Mouse (Mus musculus): ENCODE results near the gene Zkscan17.

Gene Zkscan17

DNA sequence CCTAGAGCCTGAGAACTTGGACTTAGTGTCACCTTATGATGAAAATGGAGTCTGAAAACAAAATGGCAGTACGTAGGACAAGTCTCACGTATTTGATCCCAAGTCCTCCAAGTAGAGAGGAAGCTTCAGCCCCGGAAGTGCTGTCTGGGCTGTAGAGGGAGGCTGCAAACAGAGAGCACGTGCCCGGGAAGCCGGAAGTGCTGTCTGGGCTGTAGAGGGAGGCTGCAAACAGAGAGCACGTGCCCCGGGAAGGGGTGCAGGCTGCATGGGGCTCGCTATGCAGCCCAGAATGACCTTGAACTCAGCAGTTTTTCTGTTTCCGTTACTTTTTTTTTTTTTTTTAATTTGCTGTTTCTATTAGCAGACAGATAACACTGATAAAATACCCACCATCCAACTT is 8.3 kb downstream of the Zkscan17 start:
- DNase-seq (ENCODE audit: low read depth, low spot score), result no peak

DNA sequence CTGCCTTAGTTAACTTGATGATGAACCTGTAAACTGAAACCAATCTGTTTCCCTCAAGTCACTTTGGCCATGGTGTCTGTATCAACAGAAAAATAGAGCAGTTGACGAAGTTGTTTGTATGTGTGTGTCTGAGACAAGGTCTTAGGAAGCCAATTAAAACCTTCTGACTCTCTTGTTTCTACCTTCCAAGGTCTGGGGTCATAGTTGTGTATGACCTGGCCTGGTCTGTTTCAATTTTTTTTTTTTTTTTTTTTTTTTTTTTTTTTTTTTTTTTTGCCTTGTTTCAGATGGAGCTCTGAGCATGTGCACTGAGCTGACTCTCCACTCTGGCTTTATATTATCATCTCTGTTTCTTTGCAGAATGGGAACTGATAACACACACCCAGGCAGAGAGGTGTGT is 9.1 kb downstream of the Zkscan17 start:
- DNase-seq (ENCODE audit: low read depth, low spot score), result no peak

DNA sequence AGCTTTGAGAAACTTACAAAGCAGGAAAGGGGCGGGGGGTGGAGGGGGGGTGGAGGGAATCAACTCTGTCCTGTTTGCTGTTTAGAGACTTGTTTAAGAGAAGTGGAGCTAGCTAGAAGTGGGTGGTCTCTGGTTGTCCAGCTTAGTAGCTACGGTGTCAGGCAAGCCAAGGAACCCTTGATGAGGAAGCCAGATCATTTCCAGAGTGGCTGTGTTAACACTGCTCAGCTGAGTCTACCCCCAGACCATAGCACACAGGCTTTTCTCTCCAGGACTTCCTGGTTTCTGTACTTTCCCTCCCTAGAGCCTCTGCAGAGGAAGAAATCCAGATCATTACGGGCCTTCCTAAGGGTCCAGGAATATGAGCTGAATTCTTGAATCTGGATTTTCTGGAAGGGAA is 11.8 kb downstream of the Zkscan17 start:
- no peak for DNase-seq (ENCODE audit: low read depth, low spot score)

DNA sequence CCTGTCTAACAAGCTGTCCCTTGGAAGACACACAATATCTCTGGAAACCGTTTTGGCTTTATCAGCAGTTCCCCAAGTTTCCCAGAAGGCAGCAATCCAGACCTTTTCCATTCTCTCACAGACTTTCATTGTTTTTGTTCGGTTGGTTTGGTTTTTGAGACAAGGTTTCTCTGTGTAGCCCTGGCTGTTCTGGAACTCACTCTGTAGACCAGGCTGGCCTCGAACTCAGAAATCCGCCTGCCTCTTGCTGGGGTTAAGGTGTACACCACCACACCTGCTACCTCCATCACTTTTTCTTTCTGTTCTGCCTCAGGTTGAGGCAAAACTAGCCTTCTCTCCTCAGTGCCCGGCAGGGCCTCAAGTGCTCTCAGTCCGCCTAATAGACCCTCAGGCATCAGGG is 12.2 kb downstream of the Zkscan17 start:
- no peak for DNase-seq (ENCODE audit: low read depth, low spot score)

DNA sequence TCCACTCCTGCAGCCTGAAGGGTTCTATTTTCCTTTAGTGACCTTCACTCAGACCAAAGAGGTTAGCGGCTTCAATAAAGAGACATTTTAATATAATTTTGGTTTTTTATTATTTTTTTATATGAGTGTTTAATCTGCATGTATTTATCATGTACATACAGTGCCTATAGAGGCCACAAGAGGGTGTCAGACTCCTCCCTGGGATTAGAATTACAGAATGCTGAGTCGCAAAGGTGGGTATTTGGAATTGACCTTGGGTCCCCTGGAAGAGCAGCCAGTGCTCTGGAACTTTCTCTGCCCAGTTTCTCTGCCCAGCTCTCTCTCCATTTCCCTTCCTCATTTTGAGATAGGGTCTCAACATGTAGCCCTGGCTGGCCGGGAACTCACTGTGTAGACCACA is 13.0 kb downstream of the Zkscan17 start:
- DNase-seq (ENCODE audit: low read depth, low spot score), result no peak

DNA sequence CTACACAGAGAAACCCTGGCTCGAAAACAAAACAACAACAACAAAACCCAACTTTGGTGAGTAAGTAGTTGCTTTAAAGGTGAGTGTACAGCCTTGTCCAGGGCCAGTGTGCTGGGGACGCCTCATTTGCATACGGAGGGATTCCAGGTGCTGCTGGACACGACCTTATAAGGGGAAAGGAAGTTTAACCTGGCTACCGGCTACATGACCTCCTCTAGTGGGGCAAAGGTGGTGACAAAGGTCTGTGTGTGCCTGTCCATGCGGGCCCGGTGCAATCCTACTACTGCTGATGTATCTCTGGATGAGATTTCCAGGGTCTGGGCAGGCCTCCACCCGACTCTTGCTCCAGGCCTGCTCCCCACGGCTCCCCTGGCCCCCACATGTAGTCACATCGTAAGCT is 13.8 kb downstream of the Zkscan17 start:
- no peak for DNase-seq (ENCODE audit: low read depth, low spot score)

DNA sequence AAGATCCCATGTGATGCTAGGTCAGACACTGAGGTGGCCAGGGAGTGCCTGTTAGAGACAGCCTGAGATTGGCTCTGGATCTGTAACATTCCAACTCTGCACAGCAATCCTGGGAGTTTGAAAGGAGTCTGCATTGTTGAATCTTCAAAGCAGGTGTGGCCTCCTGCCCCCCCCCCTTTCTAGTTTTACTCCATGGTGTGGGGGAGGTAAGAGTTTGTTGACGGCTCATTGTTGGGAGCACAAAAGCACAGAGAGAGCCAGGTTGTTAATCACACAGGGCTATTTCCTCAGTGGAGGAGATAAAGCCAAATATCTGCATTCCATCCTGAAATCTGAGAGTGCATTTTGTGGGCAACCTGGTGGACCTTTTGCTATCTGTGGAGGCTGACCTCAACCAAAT is 15.0 kb downstream of the Zkscan17 start:
- no peak for DNase-seq (ENCODE audit: low read depth, low spot score)

DNA sequence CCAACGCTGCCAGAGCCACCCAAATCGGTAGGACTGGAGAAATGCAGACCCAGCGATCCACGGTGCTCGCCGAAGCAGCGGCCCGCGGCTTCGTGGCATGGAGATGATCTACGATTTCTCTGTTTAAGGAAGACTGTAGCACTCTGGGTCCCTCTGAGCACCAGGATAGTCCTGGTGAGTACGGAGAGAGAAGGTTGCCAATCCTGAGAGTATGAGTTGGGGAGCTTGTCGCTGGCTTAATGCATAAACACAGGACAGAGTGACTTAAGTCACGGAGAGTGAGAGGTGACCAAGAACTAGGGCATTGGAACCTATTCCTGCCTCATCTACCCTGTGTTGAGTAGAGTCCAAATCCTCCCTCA is 19.9 kb downstream of the Zkscan17 start:
- DNase-seq (ENCODE audit: low read depth, low spot score), result no peak

DNA sequence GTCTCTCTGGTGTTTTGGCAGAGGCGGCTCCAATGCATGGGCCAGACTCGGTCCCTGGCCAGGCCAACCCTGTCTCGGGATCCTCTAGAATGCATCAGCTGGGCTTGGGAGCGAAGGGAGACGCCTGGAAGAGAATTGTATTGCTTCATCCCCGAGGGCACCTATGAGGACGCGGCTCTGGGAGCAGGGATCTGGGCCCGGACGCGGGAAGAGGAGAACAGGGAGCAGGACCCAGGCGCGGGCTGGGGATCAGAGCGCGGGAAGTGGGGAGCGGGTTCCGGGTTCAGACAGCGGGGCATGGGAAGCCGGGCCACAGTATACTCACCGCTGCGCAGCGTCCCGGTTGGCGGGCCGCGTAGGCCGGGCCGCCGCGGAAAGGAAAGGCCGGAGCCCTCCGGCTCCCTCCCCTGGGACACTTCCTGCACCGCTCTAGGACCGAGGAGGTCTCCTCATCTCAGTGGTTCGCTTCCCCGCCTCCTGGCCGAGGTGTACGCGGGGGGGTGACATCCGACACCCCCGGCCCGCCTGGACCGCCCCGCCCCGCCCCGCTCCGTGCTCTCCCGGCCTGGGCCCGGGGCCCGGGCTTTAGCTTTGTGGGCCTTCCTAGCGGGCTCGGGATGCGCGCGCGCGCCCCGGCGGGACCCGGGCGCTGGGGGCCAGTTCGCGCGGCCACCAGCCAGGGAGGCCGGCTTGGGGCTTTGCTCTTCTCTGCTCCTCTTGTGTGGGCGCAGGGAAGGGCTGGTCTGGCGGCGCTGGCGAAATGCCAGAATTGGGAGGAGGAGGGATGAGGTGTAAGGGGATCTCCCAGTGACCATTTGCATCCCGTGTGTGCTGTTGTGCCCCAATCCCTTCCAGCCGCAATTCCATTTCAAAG is 20.5 kb downstream of the Zkscan17 start:
- DNase-seq (ENCODE audit: low read depth, low spot score), result peak; percentile 76

DNA sequence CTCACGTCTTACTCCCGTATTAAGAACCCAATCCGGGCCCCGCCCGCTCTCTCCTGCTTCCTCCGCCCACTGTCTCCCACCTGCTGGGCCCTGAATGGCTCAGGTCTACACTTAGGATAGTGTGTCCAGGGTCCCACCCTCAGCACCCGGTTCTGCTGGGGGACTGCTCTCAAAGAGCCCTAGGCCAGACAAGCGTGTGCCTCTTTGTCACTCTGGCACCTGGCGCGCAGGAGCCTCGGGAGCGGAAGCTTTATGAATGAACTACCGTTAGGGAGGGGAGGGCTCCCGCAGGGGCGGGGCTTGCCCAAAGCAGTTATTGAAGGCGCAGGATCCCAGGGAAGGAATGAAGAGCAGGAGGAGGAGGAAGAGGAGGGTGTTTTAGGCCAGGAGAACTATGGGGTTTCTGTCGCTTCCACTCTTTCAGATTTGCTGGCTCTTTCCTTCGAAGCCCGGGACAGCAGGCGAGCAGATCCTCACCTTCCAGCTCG is 21.2 kb downstream of the Zkscan17 start:
- peak; percentile 27 for DNase-seq (ENCODE audit: low read depth, low spot score)

DNA sequence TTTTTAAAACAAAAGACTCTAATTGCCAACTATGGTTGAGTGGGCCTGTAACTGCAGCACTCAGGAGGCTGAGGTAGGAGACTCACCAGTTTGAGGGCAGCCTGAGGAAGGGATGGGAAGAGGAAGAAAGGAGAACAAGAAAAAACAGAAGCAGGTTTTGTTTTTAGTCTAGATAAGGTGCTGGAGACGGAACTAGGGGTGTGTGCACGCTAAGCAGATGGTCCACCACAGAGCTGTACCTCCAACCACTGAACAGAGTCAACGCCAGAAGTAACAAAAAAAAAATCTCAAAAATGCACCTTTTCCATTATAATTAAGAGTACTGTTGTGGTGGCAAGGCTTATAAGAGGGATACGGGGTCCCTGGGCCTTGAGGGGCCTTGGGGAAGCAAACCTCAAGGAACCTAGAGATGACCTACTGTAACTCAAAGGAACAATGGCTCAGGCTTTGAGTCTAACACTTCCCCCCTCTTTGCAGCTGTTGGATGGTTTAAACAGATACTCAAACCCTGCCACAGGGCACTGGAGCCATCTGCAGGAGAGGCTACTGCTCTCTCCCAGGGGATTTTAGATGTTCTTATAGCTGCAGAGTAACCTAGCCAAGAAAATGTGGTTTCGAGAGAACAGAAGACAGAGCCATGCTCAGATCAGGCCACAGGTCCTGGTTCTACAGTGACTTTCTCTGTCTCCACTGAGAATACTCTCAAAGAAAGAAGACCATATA is 24.4 kb downstream of the Zkscan17 start:
- DNase-seq (ENCODE audit: low read depth, low spot score), result no peak

DNA sequence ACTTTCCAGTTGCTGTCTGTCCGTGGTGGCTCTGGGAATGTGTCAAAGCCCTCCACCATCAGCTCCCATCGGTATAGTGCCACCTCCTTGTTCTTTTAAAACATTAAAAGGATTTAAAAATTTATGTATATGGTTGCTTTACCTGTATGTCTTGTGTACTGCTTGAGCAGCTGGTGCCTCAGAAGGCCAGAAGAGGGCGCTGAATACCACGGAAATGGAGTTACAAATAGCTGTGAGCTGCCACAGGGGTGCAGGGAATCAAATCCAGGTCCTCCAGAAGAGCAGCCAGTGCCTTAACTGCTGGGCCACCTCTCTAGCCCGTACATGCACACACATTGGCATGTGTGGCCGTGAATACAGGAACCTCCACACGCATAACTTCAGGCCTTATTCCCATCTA is 28.8 kb downstream of the Zkscan17 start:
- DNase-seq (ENCODE audit: low read depth, low spot score), result no peak

DNA sequence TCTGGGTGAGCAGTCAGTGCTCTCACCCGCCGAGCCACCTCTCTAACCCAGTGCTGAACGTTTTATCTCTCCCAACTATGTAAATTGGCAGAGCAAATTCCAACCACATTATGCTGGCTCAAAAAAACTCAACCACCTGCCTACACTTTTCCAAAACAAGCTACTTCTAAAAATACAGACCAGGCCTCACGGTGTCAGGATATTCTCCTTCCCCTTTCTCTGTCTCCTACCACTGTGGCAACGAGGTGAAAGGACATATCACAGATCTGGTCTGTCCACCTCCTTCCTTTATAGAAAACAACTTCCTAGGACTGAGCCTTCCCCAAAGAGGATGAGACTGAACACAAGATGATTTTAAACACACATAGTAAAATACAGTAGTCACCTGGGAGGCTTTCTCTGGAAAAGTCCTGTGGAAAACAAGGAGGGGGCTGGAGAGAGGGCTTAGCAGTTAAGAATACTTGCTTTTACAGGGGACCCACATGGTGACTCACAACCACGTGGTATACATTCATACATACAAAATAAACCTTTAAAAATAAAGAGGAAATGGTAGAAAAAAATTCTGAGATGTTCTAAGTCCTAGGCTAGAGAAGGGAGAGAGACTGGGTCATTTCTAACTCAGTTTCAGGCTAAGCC is 29.8 kb downstream of the Zkscan17 start:
- DNase-seq (ENCODE audit: low read depth, low spot score), result no peak

DNA sequence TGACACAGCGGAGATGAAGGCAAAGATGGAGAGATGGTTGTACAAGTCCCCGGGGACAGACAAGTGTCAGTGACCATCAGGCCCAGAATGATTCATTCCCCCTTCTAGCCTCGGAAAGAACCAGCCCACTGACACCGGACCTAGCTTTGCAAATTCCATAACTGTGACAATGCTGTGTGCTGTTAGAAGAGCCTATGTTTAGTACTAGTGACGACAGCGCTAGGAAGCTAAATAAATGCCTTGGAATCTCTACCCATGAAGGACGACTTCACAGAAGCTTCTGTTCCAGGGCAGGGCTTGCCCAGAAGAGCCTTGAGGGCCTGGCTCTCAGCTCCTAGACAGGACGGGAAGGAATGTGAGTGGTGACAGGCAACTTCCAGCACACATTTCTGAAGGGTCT is 40.3 kb downstream of the Zkscan17 start:
- DNase-seq (ENCODE audit: low read depth, low spot score), result no peak

DNA sequence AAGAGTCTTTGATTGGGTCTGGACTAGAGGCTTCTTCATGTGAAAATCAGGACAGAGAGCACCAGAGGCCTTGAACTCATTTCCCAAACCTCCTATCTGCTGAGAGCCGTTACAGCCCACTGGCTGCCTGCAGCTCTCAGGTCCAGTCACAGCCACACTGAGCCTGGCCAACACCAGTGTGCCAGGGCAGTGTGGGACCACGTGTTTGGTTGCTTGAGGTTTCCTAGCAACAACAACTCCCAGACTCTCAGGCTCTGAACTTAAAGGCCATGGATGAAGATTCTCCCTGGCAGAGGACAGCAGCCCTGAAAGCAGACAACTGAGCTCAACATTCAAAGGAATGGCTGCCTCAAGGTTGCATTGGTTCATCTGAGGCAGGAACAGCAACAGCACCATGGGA is 40.9 kb downstream of the Zkscan17 start:
- no peak for DNase-seq (ENCODE audit: low read depth, low spot score)

DNA sequence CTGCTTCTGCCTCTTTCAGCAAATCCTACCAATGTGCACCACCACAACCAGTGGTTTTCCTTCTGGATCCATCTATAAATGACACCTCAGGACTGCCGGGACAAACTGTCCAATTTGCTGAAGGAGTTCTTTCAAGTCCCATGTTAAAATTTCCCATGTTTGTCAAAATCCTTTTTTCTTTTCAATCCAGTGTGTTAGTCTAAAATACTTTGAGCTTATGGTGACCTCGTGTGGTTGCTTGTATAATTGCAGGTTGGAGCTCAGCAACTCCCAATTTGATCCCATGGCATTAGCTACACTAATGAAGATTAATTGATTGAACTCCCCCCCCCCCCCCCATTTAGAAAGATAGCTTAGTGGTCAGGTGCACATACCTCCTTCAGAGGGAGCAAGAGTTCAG is 43.3 kb downstream of the Zkscan17 start:
- DNase-seq (ENCODE audit: low read depth, low spot score), result peak; percentile 64

DNA sequence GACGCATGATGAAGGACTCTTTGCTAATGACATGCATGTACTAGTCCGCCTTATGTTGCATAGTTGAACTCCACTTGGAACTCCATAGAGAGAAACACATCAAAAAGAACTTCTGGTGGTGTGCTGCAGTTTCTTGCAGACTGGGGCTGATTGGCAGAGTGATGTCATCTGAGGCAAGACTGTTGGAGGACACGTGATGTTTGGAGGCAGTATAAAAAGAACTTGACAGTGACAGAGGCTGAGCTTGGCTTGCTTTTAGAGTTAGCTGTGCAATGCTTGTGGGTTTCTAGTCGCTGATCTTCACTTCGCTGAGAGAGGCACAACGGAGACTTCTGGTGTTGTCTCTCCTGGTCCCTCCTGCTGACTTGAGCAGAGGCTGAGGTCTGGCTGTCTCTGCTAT is 49.3 kb downstream of the Zkscan17 start:
- DNase-seq (ENCODE audit: low read depth, low spot score), result no peak

DNA sequence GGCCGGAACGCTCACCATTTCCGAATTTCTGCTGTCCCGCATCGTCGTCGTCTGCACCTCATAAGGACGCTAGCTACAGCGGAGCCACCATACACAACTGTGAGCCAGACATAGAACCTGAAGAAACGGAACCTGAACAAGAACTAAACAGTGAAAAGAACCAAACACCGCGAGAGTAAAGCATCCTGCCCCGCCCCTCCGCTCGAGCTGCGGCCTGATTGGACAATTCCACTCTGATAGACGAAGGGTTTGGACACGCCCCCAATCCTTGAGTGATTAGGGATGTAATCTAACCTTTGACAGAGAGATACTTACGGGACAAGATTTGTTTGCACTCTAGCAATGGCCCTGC is 54.2 kb downstream of the Zkscan17 start, which contains the start of gene Zfp867:
TSS of gene Zfp867 (minus strand) at position 149 of the 352 bp plus-strand sequence.
- peak; percentile 81 for DNase-seq (ENCODE audit: low read depth, low spot score)

DNA sequence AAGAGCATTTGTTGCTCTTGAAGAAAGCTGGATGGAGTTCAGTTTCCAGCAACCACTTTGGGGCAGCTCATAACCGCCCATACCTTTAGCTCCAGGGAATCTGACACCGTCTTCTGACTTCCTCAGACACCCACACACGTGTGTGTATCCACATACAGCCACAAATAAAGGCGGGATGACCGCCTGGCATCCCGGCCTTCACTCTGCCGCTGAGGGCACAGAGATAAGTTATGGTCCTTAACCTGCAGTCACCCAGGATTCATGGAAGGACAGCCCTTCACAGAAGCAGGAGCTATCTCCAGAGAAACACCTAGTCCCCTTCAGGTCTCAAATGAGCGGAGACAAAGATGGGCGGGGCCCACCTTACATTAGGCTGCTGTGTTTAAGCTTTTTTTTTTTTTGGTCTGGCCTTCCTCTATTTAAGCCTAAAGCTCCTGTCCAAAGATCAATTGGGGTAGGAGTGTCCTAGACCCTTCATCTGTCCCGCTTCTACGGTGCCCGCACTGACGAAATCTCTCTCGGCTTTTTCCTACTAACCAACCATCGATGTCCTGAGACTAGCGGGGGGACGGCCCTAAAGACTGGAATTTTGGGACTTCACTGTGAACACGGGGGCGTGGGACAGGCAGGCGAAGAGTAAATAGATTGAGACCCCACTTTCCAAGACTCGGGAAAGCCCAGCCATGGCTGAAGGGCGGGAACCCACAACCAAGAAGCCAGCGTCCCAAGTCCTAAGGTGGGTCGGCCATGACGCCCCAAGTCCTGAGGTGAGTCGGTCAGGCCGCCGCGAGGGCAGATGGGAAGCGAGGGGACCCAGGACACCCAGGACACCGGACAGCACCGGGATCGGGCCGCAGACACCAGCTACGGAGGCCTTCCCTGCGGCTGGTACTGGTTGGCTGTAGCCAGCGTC is 54.9 kb downstream of the Zkscan17 start:
- no peak for DNase-seq (ENCODE audit: low read depth, low spot score)

DNA sequence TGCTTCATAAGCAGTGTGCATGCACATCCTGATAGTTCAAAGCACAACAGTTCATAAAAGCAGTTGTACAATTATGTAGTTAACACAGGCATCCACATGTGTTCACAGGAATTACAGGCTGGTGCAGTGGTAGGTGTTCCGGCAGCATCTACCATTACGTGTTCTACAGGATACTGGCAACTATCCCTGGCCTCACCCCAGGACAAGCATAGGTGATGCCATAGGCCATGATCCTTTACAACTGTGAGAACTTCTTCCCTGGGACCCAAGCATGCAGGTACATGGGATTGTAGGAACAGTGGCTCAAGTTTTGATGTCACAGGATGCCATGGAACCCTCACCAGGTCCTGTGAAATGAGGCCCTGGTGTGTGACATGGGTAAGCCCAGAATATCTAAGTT is 66.1 kb downstream of the Zkscan17 start:
- DNase-seq (ENCODE audit: low read depth, low spot score), result no peak

DNA sequence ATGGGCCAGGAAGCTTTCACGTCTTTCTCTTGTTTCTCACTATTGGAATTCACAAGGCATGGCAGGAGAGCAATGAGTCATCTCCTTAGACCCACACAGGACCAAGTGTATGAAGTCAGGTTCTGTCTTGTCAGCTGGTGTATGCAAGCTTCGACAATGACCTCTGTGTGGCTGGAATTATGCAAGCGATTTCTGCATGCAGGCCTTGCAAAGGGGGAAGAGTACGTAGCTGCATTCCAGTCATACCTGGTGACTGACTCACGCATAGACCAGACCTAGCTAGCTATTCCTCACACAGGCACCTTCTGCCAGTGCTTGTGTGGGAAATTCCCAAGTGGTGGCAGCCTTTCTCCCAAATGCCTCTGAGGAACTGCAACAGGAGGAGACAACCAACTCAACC is 67.6 kb downstream of the Zkscan17 start:
- DNase-seq (ENCODE audit: low read depth, low spot score), result no peak

DNA sequence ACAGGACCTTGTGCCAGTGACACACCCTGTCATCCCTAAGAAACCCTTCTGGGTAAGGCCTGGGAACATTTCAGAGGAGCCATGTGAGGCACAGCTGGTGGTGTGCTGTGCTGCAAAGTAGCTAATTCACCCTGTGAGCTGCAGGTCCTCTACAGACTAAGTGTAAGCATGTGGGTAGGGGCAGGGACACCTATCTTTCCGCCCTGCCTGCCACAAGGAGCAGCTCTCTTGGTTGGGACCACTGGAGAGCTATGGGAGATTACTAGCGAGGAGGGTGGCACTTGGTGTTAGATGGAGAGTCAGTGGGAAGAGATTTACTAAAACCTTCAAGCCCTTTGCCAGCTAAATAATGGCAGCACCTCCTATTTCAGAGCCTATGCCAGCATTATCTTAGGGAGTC is 69.7 kb downstream of the Zkscan17 start:
- no peak for DNase-seq (ENCODE audit: low read depth, low spot score)
